Mouse (Mus musculus) ES-Bruce4 (cell line): ENCODE results near the gene Cebpzos.

Experiments
- CTCF ChIP-seq: IDR thresholded peaks from one replicate; pipeline ENCODE4 v1.8.1; 2011; ENCODE audit warnings: low read depth, low read length
- EP300 ChIP-seq: IDR thresholded peaks from 2 replicates; pipeline ENCODE4 v1.6.1; 2011; ENCODE audit warnings: low read depth, low read length; ENCODE audit not compliant: insufficient read depth
- POLR2A ChIP-seq: IDR thresholded peaks from one replicate; pipeline ENCODE4 v1.8.1; 2011; ENCODE audit warnings: low read length; ENCODE audit not compliant: insufficient read depth

- TF ChIP-seq POLR2A (peak; percentile 78), EP300 (no peak), CTCF (no peak)
These were observed 3.4 kb upstream of the Cebpzos start for GRCm38 (mm10) chr17:78912861-78913281.
